Mouse (Mus musculus): ENCODE measurements at regions not wholly inside any gene's neighbourhood (a gene's known extent, or its start where the extent isn't known, plus 50 kb on each side); places are given as distances from the start of the nearest gene placed in this dataset.

DNA sequence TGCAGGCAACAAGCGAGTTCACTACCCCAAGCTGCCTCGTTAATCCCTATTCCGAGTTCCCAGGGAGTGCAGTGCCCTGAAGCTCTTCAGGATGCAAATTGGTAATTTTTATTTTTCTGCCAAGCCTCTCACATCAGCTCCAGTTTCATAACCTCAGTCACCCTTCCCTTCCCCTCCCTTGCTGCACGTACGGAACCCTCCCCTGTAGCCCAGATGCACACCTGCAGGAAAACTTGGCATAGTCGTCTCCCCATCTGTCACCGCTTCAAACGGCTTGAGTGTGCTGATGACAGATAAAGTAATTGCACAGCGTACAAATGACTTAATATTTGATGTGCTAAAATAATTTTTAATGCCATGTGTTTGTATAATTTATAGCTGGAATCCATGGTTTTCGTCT is 119.7 kb upstream of the Tmem45b start:
- no peak for DNase-seq (ENCODE audit: low read depth, low spot score)

DNA sequence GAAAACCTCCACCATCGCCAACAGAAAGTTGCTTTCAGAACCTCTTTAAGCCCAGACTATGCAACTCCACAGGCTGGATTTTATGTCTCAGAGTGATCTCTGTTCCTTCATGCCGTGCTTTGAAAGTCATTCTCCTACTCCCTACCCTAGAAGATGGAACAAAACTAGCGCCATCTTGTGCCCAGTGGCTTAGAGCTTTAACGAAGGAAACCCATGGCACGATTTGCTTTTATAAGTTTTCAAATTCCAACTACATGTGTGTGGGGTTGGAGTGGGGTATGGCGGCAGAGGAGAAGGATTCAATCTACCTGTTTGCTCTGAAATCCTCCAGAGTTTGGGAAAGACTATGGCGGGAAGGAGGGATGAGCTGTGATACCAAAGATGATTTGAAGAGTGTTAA is 118.7 kb upstream of the Tmem45b start:
- no peak for DNase-seq (ENCODE audit: low read depth, low spot score)

DNA sequence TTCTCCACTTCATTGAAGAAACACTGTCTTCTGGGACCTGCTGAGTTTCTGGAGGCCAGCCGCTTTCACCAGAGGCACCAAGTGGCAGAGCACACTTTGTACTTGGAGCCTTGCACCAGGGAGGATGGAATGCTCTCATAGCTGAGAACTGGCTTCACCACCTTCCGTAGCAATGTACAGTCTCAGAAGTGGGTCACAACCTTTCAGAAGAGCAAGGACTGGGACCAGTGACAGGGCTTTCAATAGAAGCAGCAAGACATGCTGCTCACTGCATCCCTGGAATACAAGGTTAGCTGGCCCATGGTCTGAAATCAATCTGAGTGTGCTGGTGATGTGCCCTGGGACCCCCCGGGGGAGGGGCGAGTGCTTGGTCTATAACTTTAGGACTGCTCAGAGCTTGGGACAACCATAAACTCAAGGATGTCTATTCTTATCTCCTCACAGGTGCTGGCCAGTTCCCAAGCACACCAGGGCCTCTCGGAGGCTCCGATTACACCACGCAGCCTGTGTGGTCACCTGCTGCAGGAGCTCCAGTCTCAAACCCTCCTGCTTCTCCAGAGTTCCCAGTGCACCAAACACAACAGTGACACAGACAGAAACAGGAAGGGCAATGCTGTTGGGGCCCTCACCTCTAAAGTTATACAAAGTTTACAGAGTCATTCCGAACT is 114.4 kb upstream of the Tmem45b start:
- no peak for DNase-seq (ENCODE audit: low read depth, low spot score)

DNA sequence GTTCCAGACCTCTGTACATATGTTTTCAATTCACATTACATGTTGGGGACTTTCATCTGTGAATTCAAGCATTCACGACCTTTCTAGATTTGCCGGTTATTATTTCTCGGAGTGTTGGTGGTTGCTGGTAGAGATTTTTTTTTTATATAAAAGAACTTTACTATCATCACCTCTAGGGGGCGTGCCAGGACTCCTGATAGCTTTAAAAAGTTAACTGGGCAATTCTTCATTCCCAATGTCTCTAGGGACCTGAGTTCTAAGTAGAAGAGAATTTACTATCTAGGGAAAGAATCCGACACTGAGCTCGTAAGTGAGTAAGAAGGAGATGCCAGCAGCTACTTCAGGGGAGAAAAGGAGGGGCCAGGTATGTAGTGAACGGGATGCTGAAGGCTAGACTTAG is 112.8 kb upstream of the Tmem45b start:
- DNase-seq (ENCODE audit: low read depth, low spot score) = no peak

DNA sequence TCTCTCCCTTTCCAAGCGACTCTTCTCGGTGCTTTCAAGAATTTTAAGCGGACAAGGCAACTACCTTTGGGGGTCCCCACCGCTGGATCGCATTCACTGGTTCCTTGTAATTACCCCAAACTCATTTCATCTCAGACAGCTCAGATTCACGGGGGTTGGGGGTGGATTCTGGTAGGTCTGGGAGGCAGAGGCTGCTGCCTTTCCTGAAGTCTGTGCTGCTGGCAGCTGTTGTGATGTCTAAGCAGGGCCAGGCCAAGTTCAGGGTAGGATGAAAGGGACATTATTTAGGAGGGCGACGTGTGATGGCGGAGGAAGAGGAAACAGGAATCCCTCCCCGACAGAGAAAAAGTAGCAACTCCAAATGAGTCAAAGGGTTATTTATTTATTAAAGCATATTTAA is 102.8 kb upstream of the Tmem45b start:
- no peak for DNase-seq (ENCODE audit: low read depth, low spot score)

DNA sequence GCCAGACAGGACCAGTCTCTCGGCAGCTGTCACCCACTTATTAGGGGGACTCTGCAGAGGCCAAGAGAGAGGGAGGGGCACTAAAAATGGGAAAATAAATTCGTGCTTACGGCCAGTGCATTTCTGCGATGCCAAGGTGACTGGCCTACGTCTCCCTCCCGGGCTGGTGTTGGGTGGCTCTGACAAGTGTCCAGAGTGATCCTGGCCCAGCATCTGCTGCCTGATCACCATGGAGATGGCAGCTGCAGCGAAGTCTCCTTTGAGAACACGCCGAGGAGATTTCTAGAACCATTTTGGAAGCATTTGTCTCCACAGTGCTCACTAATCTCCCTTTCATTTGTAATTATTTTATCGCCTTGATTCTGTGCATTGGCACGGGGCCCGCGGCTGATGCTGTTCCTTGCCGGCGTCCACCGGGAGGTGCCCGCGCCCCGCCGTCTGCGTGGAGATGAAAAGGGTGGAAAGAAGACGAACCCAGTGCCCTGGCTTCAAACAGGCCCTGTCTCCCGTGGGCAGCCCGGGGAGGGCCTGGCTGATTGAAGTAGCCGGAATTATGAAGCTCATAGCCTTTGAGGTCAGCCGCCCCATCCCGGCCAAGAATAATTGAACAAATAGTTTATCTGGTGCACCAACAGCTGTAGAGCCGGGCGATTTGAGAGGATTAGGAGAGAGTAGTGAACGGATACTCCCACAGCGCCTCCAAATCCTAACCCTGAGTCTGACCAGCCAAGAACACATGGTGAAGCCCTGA is 102.2 kb upstream of the Tmem45b start:
- no peak for DNase-seq (ENCODE audit: low read depth, low spot score)

DNA sequence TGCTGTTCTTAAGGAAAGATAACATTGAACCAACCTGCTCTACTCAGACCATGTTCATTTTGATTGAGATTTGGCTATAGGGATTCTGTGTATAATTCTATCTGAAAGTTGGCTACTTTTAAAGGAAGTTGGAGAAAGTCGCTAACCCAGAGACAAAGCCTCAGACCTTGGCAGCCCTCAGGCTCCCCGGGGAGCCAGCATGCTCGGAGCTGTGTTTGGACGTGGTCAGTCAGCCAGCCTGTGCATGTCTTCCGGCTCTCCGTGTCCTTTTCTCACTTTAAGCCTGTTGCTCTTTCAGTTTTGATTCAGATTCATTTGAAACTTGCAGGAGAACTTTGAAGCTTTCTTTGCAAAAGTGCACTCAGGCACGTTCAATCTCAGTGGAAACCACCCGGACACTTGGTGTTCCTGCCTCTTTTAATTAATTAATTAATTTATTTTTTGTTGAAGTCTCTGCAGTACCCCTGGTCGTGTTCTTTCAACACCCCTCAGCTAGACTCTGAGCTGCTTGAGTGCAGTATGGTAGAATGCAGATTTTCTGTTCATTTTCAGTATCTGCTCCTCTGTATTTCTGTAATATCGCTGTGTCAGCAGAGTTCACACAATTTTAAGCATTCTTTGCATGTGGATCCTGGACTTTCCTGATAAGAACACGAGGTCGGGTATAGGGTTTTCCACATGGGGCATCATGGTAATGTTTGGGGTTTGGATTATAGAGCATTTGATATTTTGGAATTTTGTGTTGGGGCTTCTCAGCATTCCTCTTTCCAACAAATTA is 100.9 kb upstream of the Tmem45b start:
- DNase-seq (ENCODE audit: low read depth, low spot score) = no peak

DNA sequence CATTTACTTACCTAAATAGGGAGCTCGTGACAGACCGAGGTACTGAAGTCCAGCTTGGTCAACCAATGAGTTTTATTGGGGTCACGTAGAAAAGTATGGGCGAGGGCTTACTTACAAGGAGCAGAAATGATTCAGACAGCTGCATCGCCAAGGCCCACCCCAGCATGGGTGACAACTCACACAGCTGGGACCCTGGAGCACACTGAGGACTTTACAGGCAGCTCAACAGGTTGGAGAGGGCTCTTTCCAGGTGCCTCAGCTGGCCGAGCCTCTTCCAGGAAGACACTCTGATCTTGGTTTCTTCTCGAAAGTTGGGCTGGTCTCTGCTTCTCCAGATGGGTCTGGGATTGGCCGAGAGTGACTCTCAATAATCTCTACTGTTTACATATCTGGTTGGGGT is 99.3 kb upstream of the Tmem45b start:
- no peak for DNase-seq (ENCODE audit: low read depth, low spot score)

DNA sequence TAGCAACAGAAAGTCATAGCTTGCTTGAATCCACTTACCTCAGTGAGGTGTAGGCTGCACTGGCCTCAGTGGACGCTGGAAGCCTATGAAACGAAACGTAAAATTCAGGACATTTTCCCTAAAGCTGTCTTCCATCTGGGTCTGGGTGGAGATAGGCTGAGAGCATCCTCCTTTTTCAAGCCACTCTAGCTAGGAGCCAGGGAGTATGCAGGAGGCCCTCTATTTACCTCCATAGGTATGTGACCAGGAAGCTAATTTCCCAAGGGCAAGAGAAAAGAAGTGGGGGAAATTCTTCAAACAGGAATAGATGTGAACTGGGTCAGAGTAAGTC is 95.9 kb upstream of the Tmem45b start:
- DNase-seq (ENCODE audit: low read depth, low spot score) = no peak

DNA sequence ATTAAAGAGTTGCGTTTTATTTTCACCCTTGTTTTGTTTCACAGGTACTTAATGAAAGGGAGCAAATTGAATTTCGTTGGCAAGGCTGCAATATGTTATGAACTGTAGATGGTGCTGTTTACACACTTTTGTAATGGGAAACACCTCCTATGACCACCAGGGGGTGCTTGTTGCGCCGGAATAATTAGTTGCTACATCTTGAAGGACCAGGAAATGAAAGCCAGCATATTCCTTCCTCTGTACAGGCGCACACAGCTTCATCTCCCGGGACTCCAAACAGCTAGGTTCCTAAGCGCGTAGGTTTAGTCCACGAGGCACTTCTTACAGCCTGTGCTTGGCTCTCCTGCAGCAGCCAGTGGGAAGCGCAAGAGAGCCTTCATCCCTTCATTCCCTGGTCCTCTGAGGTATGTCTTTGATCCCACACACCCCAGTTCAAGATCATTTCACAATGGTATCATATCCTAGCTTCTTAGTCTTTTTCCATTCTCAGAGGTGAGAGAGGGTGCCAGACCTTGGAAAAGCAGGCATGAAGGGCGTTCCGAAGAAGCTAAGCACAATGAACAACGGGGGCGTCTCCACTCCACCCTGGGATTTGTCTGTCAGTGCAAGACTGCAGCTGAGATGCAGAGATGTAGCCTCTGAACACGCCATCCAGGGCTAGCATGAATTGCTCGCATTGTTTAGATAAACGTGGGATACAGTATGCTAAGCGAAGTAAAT is 95.4 kb upstream of the Tmem45b start:
- peak; percentile 18 for DNase-seq (ENCODE audit: low read depth, low spot score)

DNA sequence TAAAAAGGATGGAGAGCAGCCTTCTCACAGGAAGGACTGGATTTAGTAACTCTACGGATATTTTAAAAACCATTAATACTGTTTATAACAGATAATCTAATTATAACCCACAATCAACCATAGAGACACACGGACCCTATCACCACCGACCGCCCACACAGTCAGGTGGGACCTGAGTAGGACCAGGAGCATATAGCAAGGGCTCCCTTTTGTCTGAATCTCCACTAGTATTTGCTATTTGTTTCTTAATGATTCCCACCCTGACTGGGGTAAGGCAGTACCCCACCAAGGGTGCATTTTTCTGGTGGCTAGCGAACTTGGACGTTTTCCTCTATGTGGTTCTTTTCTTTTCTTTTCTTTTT is 79.4 kb upstream of the Tmem45b start:
- DNase-seq (ENCODE audit: low read depth, low spot score) = no peak

DNA sequence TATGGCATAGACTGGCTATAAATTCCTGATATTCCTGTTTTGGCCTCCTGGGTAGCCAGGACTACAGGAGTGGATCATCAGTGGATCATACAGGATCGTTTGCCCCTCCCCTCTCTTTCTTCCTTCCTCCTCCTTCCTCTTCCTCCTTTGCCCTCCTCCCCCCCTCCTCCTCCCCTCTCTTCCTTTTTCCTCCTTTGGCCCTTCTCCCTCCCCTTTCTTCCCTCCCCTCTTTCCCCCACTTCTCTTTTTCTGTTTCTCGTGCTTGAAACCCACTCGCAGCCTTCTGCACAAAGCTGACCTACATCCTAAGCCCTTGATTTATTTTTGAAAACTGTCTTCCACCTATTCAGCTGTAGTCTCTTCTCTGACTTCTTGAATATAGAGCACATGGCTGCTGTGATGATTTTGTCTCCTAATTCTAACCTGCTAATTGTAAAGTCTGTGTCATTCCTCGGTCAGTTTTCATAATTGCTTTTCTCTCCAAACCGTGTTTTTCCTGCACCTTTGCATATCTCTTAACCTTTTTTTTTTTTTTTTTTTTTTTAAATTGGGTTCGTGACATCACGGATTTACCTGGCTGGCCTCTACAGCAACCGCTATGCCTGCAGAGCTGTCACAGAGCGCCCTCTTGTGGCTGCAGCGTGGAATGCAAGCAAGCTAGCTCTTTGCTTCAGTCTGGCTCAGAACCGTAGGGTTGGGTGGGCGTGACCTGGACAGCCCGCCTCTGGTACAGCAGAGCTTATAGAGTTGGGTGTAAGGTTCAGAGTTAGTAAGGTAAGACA is 78.8 kb upstream of the Tmem45b start:
- DNase-seq (ENCODE audit: low read depth, low spot score) = peak; percentile 44

DNA sequence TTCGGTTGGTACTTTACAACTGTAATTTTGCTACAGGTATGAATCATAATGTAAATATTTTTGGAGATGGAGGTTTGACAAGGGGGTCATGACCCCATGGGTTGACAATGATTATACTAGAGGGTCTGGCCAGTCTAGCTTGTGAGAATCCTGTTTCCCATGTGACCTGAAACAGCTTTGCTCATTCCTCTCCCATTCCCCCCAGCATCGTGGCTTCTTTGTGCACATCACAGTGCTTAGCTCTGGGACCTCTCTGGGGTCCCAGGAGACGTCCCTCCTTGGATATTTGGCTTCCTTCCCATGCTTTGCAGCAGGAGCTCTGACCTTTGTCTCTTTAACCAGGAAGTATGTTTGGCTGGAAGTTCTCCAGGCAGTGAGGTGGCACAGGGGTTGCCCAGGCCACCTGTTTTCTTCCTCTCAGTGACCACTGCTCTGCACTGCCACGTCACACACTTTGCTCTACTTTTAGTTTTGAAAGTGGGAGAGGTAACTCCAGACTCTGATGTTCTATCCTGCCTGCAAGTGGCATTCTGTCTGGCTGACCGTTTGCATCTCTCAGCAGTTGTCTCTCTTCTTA is 77.4 kb upstream of the Tmem45b start:
- no peak for DNase-seq (ENCODE audit: low read depth, low spot score)

DNA sequence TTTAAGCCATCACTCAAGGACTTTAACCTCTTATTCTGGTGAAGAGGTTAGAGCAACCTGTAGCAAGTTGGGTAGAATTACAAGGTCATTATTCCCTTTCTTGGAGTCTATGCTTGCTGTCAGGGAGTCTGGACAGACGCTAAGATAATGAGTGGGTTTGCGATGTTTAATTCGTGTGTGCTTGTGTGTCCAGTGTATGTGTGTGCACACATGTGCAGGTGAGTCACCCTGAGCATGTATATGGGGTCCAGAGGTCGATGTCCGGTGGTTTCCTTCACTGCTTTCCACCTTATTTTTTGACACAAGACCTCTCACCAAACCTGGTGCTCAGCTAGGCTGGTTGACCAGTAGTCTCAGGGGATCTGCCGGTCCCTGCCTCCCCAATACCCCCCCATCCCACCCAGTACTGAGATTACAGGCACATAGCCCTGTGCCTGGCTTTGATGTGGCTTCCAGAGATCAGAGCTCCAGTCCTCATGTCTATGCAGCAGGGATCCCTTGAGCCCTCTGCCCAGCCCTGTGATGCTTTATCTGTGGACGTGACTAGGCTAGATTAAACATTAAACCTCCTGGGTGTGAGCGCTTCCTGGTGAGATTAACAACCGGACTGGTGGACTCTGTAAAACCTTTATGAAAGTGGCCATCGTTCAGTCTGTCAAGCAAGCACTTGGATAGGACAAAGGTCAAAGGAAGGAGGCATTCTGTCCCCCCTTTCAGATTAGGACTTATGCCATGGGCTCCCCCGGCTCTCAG is 74.4 kb upstream of the Tmem45b start:
- DNase-seq (ENCODE audit: low read depth, low spot score) = no peak

DNA sequence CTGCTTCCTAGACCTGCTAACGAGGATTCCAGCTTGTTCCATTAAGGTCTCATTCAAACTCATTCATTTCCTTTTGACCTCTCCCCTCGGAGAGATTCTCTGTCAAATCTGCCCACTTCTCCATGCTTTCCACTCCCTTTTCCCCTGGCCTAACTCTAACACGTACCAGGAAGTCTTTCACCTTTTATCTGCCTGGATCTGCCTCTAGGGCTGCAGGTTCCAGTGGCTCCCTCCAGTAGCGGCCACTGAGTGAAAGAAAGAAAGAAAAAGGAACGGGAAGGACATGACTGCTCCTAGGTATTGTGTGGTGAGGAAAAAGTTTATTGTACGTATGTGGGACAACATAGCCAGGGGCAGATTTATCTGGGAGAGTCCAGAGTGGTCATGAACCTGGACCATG is 64.8 kb upstream of the Tmem45b start:
- no peak for DNase-seq (ENCODE audit: low read depth, low spot score)

DNA sequence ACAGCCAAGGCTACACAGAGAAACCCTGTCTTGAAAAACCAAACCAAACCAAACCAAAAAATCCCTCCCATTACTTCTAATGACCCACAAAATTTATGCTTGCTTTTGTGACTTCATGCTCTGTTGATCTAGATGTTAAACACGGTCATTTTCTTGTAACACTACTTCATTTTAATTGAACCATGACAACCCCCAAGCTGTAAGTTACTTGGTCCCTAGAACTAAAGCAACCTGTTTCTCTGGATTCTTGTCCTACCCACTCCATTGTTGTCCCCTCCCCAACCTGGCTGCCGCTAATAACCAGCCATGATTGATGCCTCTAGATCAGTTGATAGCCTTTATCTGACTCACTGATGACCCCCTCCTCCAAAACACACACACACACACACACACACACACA is 63.0 kb upstream of the Tmem45b start:
- DNase-seq (ENCODE audit: low read depth, low spot score) = no peak

Measured in CD4-positive helper T cell, adult 2 months (primary cell).